Mouse (Mus musculus): ENCODE measurements around the gene Slc26a10. TPM values are rescaled to one million over a fixed set of nuclear protein-coding genes. Genes with fewer than 3 reads are reported as not detected.
"Not testable (repeated sequence)": the region's sequence is repeated elsewhere in the genome, so short reads cannot be mapped to it uniquely, and the experiment has no call there.

Gene Slc26a10
- polyA plus RNA-seq, 1 experiment from 2014 or later, result 0.58 TPM

DNA sequence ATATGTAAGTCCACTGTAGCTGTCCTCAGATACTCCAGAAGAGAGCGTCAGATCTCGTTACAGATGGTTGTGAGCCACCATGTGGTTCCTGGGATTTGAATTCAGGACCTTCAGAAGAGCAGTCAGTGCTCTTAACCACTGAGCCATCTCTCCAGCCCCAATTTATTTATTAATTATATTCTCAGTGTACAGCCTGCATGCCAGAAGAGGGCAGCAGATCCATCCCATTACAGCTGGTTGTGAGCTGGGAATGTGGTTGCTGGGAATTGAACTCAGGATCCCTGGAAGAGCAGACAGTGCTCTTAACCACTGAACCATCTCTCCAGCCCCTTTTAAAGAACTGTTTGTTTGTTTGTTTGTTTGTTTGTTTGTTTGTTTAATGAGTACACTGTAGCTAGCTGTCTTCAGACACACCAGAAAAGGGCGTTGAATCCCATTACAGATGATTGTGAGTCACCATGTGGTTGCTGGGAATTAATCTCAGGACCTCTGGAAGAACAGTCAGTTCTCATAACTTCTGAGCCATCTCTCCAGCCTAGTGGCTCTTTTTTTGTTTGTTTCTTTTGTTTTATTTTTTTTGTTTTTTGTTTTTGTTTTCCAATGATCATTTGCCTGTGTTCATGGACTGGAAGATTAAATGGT lies 45.9 kb downstream of the Slc26a10 start:
- H3K9me3 ChIP-seq (ENCODE audit: control insufficient read depth, low read length); H3K27ac ChIP-seq (replicated peaks; ENCODE audit: low read depth, low read length); H3K36me3 ChIP-seq (ENCODE audit: control insufficient read depth, insufficient read depth, low read length); H3K27me3 ChIP-seq (ENCODE audit: control insufficient read depth, insufficient read depth, low read length); H3K4me1 ChIP-seq (ENCODE audit: control insufficient read depth, insufficient read depth, low read length); H3K4me2 ChIP-seq (ENCODE audit: low read length); H3K4me3 ChIP-seq (replicated peaks; ENCODE audit: low read depth, low read length); H3K9ac ChIP-seq (replicated peaks; ENCODE audit: low read length); ATAC-seq (ENCODE audit: low FRiP score, low TSS enrichment): not testable (repeated sequence)
- 88% methylated on average over 3 of the region's 3 CpGs for WGBS
- DNase-seq, result peak; percentile 25

DNA sequence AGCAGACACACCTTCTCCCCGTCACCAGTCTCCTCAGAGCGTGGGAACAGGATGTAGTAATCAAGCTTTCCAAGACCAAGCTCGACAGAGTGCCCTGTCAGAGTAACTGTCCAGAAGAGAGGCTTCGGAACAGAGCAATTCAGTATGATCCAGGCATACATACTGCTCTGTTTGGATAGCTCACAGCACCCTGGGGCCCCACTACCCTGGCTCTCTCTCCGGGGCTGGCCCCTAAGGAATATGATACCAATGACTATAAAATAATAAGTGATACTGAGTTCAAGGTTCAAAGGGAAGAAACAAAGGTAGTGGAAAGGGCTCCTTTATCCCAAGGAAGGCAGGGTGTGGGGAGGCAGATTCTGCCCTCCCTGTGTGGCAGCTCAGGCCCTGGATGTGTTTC lies 48.0 kb downstream of the Slc26a10 start:
- no peak overlapping the region for H3K4me2 ChIP-seq (ENCODE audit: low read length)
- no peaks in the 10 kb centered on the region for H3K36me3 ChIP-seq (ENCODE audit: control insufficient read depth, insufficient read depth, low read length)
- 79% methylated on average over 5 of the region's 5 CpGs for WGBS
- H3K27me3 ChIP-seq (ENCODE audit: control insufficient read depth, insufficient read depth, low read length), result no peaks in the 10 kb centered on the region
- ATAC-seq (ENCODE audit: low FRiP score, low TSS enrichment) (no peak), DNase-seq (no peak)
- H3K4me1 ChIP-seq (ENCODE audit: control insufficient read depth, insufficient read depth, low read length), result no peaks in the 10 kb centered on the region
- no peaks in the 10 kb centered on the region for H3K9me3 ChIP-seq (ENCODE audit: control insufficient read depth, low read length)
- no peak overlapping the region for H3K9ac ChIP-seq (replicated peaks; ENCODE audit: low read length)
- H3K4me3 ChIP-seq (replicated peaks; ENCODE audit: low read depth, low read length), result no peak overlapping the region
- no peak overlapping the region for H3K27ac ChIP-seq (replicated peaks; ENCODE audit: low read depth, low read length)

DNA sequence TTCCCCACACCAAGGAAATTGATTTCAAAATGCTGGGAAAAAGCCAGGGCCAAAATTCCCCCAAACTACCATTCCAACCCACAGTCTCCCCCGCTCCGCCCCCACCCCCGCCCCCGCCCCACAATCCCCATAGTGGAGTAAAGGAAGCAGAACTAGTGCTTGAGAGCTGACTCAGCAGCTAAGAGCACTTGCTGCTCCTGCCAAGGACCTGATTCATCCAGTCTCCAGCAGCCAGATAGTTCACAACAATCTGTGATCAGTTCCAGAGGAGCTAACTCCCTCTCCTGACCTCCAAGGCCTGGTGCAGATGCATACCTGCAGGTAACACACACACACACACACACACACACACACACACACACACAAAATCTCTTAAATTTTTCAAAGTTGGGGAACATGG lies 51.0 kb downstream of the Slc26a10 start:
- no peak overlapping the region for H3K4me3 ChIP-seq (replicated peaks; ENCODE audit: low read depth, low read length)
- DNase-seq (no peak), ATAC-seq (ENCODE audit: low FRiP score, low TSS enrichment) (no peak)
- no peaks in the 10 kb centered on the region for H3K27me3 ChIP-seq (ENCODE audit: control insufficient read depth, insufficient read depth, low read length)
- H3K36me3 ChIP-seq (ENCODE audit: control insufficient read depth, insufficient read depth, low read length), result no peaks in the 10 kb centered on the region
- H3K9ac ChIP-seq (replicated peaks; ENCODE audit: low read length), result no peak overlapping the region
- H3K27ac ChIP-seq (replicated peaks; ENCODE audit: low read depth, low read length), result no peak overlapping the region
- H3K4me1 ChIP-seq (ENCODE audit: control insufficient read depth, insufficient read depth, low read length), result no peaks in the 10 kb centered on the region
- 80% methylated on average over 4 of the region's 4 CpGs for WGBS
- H3K4me2 ChIP-seq (ENCODE audit: low read length), result no peak overlapping the region
- H3K9me3 ChIP-seq (ENCODE audit: control insufficient read depth, low read length), result no peaks in the 10 kb centered on the region

DNA sequence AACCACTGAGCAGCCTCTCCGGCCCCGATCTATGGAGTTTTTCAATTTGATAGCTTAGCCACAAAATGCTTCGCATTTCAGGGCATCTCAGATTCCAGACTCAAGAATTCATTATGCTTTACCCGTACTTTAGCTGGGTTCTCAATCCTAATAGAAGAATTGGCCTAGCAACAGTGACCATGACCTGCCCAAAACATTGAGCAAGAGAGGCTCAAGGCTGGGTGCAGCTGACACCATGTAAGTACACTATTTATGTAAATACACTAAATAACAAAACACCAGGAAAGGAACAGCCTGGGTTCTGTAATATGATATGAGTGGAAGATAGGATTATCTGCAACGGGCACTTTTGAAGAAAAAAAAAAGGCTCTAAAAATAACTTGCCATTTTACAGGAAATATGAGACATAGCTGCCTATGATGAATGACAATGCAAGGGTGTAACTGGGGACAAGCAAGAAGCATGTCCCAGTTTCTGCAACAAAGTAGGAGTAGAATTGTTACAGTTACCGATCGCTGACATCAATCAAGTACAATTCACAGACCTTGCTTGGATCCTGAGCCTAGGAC lies 52.6 kb downstream of the Slc26a10 start:
- no peak overlapping the region for H3K9ac ChIP-seq (replicated peaks; ENCODE audit: low read length)
- H3K9me3 ChIP-seq (ENCODE audit: control insufficient read depth, low read length), result no peaks in the 10 kb centered on the region
- H3K4me3 ChIP-seq (replicated peaks; ENCODE audit: low read depth, low read length), result no peak overlapping the region
- 88% methylated on average over 7 of the region's 7 CpGs for WGBS
- H3K4me1 ChIP-seq (ENCODE audit: control insufficient read depth, insufficient read depth, low read length), result peaks cover 6% of the 10 kb centered on the region; the same call in 1 of the 2 replicates
- no peaks in the 10 kb centered on the region for H3K36me3 ChIP-seq (ENCODE audit: control insufficient read depth, insufficient read depth, low read length)
- no peak for DNase-seq
- no peaks in the 10 kb centered on the region for H3K27me3 ChIP-seq (ENCODE audit: control insufficient read depth, insufficient read depth, low read length)
- no peak for ATAC-seq (ENCODE audit: low FRiP score, low TSS enrichment)
- no peak overlapping the region for H3K4me2 ChIP-seq (ENCODE audit: low read length)
- no peak overlapping the region for H3K27ac ChIP-seq (replicated peaks; ENCODE audit: low read depth, low read length)

DNA sequence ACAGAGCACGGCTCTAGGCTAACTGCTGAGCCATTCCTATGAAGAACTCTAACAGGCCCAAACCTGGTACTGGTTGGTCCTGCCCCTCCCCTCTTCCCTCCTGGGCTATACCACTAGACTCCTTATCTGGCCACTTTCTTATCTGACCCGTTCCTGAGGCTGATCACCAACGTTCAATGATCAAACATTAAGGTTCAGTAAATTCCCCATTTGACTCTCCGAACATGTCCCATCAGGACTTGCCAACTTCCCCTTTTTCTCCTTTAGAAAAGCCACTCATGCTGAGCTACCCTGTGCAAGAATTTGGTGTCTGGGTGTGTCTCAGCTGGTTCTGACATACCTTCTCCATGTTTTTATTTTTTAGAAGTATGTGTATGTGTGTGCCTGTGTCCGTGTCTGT lies 53.9 kb downstream of the Slc26a10 start:
- no peak overlapping the region for H3K4me2 ChIP-seq (ENCODE audit: low read length)
- WGBS, result 88% methylated on average over 5 of the region's 5 CpGs

DNA sequence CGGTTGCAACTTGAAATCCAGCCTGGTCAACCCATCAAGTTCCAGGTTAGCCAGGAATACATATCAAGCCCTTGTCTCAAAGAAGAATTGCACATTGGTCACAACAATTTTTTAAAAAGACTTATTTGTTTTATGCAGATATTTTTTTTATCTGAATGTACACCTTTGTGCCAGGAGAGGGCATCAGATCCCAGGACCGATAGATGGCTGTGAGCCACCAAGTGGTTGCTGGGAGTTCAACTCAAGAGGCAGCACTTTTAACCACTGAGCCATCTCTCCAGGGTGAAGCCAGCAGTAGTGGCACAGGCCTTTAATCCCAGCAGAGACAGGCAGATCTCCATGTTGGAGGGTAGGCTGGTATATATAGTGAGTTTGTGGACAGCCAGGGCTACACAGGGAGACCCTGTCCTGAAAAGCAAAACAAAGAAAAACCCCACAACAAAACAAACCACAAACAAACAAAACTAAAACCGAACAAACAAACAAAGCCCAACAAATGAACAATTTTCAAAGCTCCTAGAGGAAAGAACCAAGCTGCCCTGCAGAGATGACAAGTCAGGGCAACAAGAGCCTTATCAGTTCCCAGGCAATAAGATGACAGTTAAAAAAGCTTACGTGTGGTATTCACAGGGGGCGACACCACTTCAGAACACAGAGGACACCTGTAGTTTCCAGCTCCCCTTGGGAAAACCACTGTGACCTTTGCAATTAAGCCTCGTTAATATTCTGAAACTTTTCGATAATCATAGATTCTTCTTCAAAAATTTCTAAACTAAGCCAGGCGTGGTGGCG lies 55.0 kb downstream of the Slc26a10 start:
- DNase-seq, result peak; percentile 67
- H3K36me3 ChIP-seq (ENCODE audit: control insufficient read depth, insufficient read depth, low read length), result no peaks in the 10 kb centered on the region
- H3K9ac ChIP-seq (replicated peaks; ENCODE audit: low read length), result no peak overlapping the region
- no peaks in the 10 kb centered on the region for H3K27me3 ChIP-seq (ENCODE audit: control insufficient read depth, insufficient read depth, low read length)
- ATAC-seq (ENCODE audit: low FRiP score, low TSS enrichment), result no peak
- H3K9me3 ChIP-seq (ENCODE audit: control insufficient read depth, low read length), result no peaks in the 10 kb centered on the region
- H3K27ac ChIP-seq (replicated peaks; ENCODE audit: low read depth, low read length), result no peak overlapping the region
- H3K4me3 ChIP-seq (replicated peaks; ENCODE audit: low read depth, low read length), result no peak overlapping the region
- WGBS, result 76% methylated on average over 9 of the region's 9 CpGs
- H3K4me1 ChIP-seq (ENCODE audit: control insufficient read depth, insufficient read depth, low read length), result peaks cover 17% of the 10 kb centered on the region; the same call in 1 of the 2 replicates
- H3K4me2 ChIP-seq (ENCODE audit: low read length), result no peak overlapping the region

More for the DNA sequence above, 53.9 kb downstream of the Slc26a10 start:
- no peaks in the 10 kb centered on the region for H3K27me3 ChIP-seq (ENCODE audit: control insufficient read depth, insufficient read depth, low read length)
- no peak overlapping the region for H3K4me3 ChIP-seq (replicated peaks; ENCODE audit: low read depth, low read length)
- H3K4me1 ChIP-seq (ENCODE audit: control insufficient read depth, insufficient read depth, low read length), result peaks cover 17% of the 10 kb centered on the region; the same call in 1 of the 2 replicates
- ATAC-seq (ENCODE audit: low FRiP score, low TSS enrichment) (no peak), DNase-seq (no peak)
- H3K36me3 ChIP-seq (ENCODE audit: control insufficient read depth, insufficient read depth, low read length), result no peaks in the 10 kb centered on the region
- H3K27ac ChIP-seq (replicated peaks; ENCODE audit: low read depth, low read length), result no peak overlapping the region
- no peaks in the 10 kb centered on the region for H3K9me3 ChIP-seq (ENCODE audit: control insufficient read depth, low read length)
- no peak overlapping the region for H3K9ac ChIP-seq (replicated peaks; ENCODE audit: low read length)

DNA sequence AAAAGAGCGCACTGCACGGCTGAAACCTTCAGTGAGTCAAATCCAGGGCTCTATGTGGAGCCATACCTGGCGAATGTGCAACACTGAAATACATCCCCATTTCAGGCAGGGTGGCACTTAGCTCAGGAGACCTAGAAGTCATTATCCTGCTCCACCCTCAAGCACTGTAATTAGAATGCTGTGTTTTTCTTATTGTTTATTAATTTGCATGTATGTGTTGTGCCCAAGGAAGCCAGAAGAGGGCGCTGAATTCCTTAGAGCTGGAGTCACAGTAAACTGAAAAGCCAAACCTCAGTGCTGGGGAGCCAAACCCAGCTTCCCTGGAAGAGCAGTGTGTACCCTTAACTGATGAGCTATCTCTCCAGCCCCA lies 57.0 kb downstream of the Slc26a10 start:
- Histone ChIP-seq H3K27me3 (ENCODE audit: control insufficient read depth, insufficient read depth, low read length) (no peaks in the 10 kb centered on the region), H3K9me3 (ENCODE audit: control insufficient read depth, low read length) (no peaks in the 10 kb centered on the region), H3K4me2 (ENCODE audit: low read length) (peak overlapping the region; percentile 49), H3K9ac (replicated peaks; ENCODE audit: low read length) (peak overlapping the region; percentile 44), H3K4me1 (ENCODE audit: control insufficient read depth, insufficient read depth, low read length) (peaks cover 24% of the 10 kb centered on the region; the same call in 1 of the 2 replicates), H3K36me3 (ENCODE audit: control insufficient read depth, insufficient read depth, low read length) (peaks cover 11% of the 10 kb centered on the region), H3K27ac (replicated peaks; ENCODE audit: low read depth, low read length) (peak overlapping the region; percentile 87), H3K4me3 (replicated peaks; ENCODE audit: low read depth, low read length) (peak overlapping the region; percentile 79)
- WGBS, result 6% methylated on average over 4 of the region's 4 CpGs
- DNase-seq (peak; percentile 88), ATAC-seq (ENCODE audit: low FRiP score, low TSS enrichment) (no peak)

DNA sequence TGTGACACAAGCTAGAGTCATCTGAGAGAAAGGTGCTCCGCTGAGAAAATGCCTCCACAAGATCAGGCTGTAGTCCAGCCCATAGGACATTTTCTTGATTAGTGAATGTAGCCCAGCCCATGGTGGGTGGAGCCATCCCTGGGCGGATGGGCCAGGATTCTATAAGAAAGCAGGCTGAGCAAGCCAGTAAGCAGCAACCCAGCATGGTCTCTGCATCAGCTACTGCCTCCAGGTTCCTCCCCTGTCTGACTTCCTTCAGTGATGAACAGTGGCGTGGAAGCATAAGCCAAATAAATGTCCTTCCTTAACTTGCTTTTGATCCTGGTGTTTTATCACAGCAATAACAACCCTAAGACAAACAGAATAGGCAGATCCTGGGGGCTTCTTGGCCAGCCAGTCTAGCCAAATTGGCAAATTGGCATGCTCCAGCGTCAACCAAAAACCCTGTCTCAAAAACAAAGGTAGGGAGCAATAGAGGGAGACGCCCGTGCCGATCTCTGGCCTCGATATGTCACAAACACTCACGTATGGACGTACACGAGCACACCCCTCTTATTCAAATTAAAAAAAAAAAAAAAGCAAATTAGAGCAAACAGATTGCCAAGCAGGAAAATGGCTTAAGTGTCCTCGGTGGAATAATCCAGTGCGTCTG lies 57.5 kb downstream of the Slc26a10 start:
- peaks cover 16% of the 10 kb centered on the region for H3K36me3 ChIP-seq (ENCODE audit: control insufficient read depth, insufficient read depth, low read length)
- H3K9me3 ChIP-seq (ENCODE audit: control insufficient read depth, low read length), result no peaks in the 10 kb centered on the region
- 13% methylated on average over 13 of the region's 13 CpGs for WGBS
- peak overlapping the region; percentile 49 for H3K4me2 ChIP-seq (ENCODE audit: low read length)
- H3K4me1 ChIP-seq (ENCODE audit: control insufficient read depth, insufficient read depth, low read length), result peaks cover 24% of the 10 kb centered on the region; the same call in 1 of the 2 replicates
- no peaks in the 10 kb centered on the region for H3K27me3 ChIP-seq (ENCODE audit: control insufficient read depth, insufficient read depth, low read length)
- H3K27ac ChIP-seq (replicated peaks; ENCODE audit: low read depth, low read length), result peak overlapping the region; percentile 87
- peak overlapping the region; percentile 44 for H3K9ac ChIP-seq (replicated peaks; ENCODE audit: low read length)
- peak; percentile 81 for DNase-seq
- H3K4me3 ChIP-seq (replicated peaks; ENCODE audit: low read depth, low read length), result peak overlapping the region; percentile 79
- peak; percentile 31; the same call in 1 of the 2 replicates for ATAC-seq (ENCODE audit: low FRiP score, low TSS enrichment)

Measured in midbrain, embryonic 14.5 days (tissue).